Mouse (Mus musculus) layer of hippocampus, adult 8-10 months (tissue): ENCODE measurements around the gene Bcl2. TPM values are rescaled to one million over a fixed set of nuclear protein-coding genes. Genes with fewer than 3 reads are reported as not detected.

Experiments used
- DNase-seq, 2 experiments: peaks; one replicate each; pipeline ENCODE4 v3.0.0; 2022; ENCODE audit warnings: low spot score in 2 of 2
- microRNA-seq, 2 experiments: library from miRNA; unstranded; fragments of <30 nt; microRNA quantifications; one replicate each; pipeline ENCODE4 v1.2.0; 2022
- total RNA-seq, 4 experiments: library from RNA; stranded (reverse); gene quantifications; 2 replicates each; pipeline ENCODE4 v1.2.4; 2022

The Bcl2 gene
- total RNA-seq, 4 experiments from 2014 or later: 9.8 to 11.6 (median 11.2) TPM

DNA sequence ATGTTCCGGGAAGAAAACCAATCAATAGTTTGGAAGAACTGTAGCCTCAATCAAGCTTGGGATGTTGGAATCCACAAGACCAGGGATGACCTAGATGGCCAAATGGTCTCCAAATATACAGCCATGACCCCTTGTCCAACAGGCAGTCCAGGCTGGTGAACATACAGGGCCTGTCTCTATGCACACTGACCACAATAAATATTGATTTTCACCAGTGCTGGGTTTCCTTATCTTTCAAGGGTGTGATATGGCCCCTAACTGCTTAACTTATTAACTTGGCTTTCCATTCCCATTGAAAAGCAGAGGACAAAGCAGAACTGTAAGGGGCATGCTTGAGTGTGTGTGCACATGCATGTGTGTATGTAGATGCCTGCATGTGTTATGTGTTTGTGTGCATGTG is 197.0 kb downstream of the Bcl2 start:
- no peak for DNase-seq

DNA sequence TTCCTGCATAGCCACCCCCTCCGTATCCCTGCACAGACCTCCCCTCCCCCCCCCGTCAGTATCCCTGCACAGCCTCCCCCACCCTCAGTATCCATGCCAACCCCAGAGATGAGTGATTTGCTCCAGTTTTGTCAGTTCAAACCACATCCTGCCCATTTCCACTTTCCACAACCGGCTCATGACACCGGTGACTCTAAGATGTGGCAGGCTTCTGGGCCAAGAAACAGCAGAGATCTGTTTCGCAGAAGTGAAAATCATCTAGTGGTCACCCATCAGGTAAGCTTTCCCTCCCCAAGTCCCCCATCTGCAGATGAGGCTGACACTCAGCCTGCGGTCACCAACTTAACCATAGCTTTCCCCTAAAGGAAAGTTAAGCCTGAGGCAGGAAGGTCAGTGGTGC is 198.5 kb downstream of the Bcl2 start:
- no peak for DNase-seq

DNA sequence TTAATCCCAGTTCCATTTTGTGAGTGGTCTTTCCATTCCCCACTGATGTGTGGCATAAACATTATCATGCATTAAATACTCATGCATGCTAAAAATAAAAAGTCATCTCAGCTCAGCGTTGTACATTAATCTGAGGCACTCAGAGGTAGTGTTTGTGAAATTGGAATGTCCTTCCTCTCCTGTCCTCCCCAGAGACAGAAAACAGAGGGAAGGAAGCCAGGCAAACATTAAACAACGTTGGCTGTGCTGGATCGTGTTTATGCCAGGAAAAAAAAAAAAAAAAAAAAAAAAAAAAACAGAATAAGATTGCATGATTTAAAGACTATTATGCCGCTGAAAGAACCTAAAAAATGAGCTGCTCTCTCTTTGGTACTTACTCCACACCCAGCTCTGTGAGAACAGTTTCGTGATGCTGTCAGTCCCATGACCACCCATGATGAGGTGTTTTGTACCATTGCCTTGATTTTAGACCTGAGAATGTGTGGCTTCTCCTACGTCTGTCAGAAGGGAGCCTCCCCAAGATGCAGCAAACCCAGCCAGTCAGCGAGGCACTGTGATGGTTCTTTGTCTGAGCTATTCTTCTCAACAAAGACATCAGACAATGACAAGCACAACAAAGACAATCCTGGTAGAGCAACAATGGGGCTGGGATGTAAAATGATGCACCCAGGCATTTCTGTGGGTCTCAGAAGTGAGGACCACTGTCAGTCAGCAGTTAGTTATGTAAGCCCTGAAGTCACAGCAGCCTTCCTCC is 200.0 kb downstream of the Bcl2 start:
- DNase-seq: no peak

DNA sequence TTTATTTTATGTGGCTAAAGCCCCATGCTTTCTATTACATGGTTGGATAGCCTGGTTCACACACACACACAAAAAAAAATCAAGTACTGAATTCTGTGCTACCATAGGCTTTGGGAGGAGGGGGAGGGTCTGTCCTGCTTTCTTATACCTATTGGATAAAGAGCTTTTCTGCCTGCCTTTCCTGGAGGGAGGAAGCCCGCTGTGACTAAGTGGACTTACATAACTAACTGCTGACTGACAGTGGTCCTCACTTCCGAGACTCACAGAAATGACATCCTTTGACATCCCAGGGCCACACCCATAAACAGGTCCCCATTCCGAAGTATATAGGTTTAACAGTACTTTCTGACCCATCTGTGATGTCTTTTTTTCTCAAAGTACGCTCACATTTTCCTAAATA is 200.6 kb downstream of the Bcl2 start:
- no peak for DNase-seq

DNA sequence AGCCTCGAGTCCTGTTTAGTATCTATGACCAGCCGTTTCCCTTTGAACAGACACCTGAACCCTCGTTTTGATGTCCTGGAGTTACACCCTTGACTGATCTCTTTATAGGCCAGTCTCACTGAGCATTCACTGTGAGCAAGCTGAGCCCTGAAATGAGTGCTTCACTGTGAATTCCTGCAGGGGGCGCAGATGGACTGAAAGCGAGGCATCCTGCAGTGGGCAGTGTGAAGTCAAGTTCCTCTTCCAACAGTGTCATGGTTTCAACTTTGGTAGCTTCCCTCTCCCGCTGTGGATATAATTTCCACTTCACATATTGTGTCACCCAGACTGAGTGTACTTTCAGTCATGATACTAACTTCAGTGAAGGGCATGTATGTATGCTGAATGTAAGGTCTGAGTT is 202.5 kb downstream of the Bcl2 start:
- peak; percentile 11 to 54 for DNase-seq

DNA sequence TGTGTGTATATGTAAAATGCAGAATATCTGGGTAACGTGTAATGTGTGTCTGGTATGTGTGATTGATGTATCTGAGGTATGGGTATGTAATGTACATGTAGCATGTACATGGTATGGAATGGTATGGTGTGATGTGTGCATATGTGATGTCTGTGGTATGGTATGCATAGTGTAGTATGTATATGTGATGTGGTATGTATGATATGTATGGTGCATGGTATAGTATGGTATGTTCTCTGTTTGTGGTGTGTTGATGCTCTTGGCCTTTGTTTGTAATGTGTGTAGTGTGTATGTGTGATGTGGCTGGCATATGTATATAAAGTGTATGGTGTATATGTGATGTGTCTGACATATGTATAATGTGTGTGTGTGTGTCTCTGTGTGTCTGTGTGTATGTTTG is 206.5 kb downstream of the Bcl2 start:
- no peak for DNase-seq

DNA sequence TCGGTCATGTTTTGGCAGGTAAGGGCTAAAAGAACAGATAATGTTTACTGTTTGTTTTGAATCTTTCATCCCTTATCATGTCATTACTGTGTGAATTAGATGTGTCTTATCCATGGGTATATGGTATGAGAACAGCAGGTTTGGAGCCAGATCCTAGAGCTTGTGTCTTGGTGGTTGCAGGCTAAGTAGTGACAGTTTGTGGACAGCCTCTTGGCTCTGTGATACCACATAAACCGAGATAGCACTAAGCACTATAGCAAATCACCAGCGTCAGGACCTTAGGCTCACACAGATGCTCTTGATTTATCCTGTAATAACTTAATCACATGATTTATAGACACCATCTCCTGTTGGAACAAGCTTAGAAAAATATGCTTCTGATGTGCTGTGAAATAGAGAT is 210.2 kb downstream of the Bcl2 start:
- DNase-seq: no peak

DNA sequence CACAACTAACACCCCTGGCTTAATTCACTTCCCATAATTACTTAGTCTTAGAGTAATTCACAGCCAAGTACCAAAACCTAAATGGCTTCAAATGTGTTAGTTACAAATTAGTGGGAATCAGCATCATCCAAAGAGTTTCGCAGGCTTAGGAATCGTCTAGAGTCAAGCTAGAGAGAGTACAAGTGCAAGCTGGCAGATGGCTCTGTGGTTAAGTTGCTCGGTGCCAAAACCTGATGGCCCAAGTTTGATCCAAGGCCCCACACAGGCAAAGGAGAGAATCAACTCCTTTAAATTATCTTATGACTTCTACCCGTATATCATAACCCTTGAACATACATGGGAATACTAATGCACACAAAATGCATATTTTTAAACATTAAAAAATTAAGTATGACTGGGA is 210.7 kb downstream of the Bcl2 start:
- no peak for DNase-seq

DNA sequence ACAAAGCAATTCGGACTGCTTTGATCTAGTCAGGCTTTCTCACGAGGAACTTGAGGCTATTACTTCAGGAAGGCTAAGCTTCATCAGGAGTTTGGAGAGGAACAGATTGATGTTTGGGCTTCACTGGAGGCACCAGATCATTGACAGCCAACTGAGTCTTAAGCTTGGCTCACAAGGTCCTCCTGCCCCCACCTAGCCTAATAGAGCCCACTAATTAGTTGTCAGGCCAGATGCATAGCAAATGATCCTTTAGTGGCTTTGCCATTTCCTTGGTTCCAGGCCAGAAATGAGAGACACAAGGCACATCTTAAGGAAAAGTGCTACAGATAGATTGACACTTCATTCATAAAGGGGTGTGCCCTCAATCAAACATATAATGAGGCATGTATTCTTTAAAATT is 216.1 kb downstream of the Bcl2 start:
- DNase-seq: no peak

Small RNA genes lying within 50 kb of the gene (microRNA-seq; reads per million reads assigned to microRNA genes)
- gene Mir3473f: 0 reads per million in 2 experiments

Other genes with a start within 250 kb of the Bcl2 start
- gene Kdsr, start 45.5 kb upstream of the Bcl2 start, total RNA-seq: 10 to 100 TPM; 25.5 to 28.9 (median 27.8) TPM
- gene Vps4b, start 82.5 kb upstream of the Bcl2 start, total RNA-seq: 10 to 100 TPM; 50.9 to 64.9 (median 56.4) TPM
- not detected for gene Serpinb5, start 146.9 kb upstream of the Bcl2 start, total RNA-seq
- not detected for gene Serpinb12, start 220.2 kb upstream of the Bcl2 start, total RNA-seq